Comparison of ENCODE assay signal across 9 mouse cellular contexts in genomic region chr6:87788896-87789587, GRCm38 (mm10). TPM values are rescaled to one million over a fixed set of nuclear protein-coding genes. Genes with fewer than 3 reads are reported as not detected.
DNase-seq lines count a peak whose midpoint lies in the region; ATAC-seq lines count a peak whose summit lies in the region.
"Had no signal": no experiment of that assay in that cellular context is flagged by ENCODE, and none has a peak within 500 bp of the region (broad histone marks: within the 10 kb centered on the region; RNA-seq: fewer than 3 reads in every experiment).

No protein-coding gene starts in this region.

- no peak for ATAC-seq in liver, embryonic 15.5 days (ENCODE audit: insufficient read depth)

- DNase-seq in gastrocnemius, postnatal 10 days = peak; percentile 45
- no peak for DNase-seq in gastrocnemius, adult 18-20 months (ENCODE audit: low spot score)
- peak; percentile 20 for DNase-seq in Muller cell, postnatal 12 days (ENCODE audit: inconsistent ontology term)
- DNase-seq in heart, postnatal 14 days = peak; percentile 54 to 60
- peak; percentile 47 for DNase-seq in ovary, postnatal 14 days (ENCODE audit: low spot score)
- DNase-seq in left cerebral cortex, postnatal 36 days (ENCODE audit: low spot score in 2 of 2) = no peak
- no peak for DNase-seq in urinary bladder, postnatal 10 days (ENCODE audit: low spot score)

- intact Hi-C loops in heart, postnatal 14 days (cut with DNase I) = no loop called here
- intact Hi-C loops in left cerebral cortex, postnatal 36 days (cut with DNase I) = no loop called here

- peak overlapping the region; percentile 16; the same call in 1 of the 2 replicates for H3K4me2 ChIP-seq in liver, embryonic 15.5 days

- peak overlapping the region; percentile 96 for H3K27ac ChIP-seq in liver, embryonic 15.5 days (replicated peaks)

- peaks cover 66% of the 10 kb centered on the region for H3K36me3 ChIP-seq in liver, embryonic 15.5 days (replicated peaks)

- H3K9me3 ChIP-seq in liver, embryonic 15.5 days (replicated peaks) = no peaks in the 10 kb centered on the region

- H3K27me3 ChIP-seq in liver, embryonic 15.5 days = no peaks in the 10 kb centered on the region

- peaks cover 73% of the 10 kb centered on the region for H3K4me1 ChIP-seq in liver, embryonic 15.5 days (replicated peaks)

- no peak overlapping the region for H3K4me3 ChIP-seq in liver, embryonic 15.5 days (replicated peaks)

- 0 out of 2 replicates have a peak overlapping the region, but pooled peaks have one; percentile 50 for H3K9ac ChIP-seq in liver, embryonic 15.5 days

- 45% methylated on average over 5 of the region's 5 CpGs for WGBS in liver, embryonic 15.5 days (ENCODE audit: insufficient replicate concordance)

RNA-seq across cellular contexts. Expression of gene Gp9, which starts 11.2 kb away (rescaled TPM):
- not detected for total RNA-seq in gastrocnemius, postnatal 10 days (2021)
- not detected for total RNA-seq in gastrocnemius, adult 18-20 months (2021)
- total RNA-seq in heart, postnatal 14 days (2021) = 1 to 10 TPM in 1 of 2 experiments, under 1 TPM in 1; 0.33 to 1.0 TPM
- 26.8 and 29.9 TPM in 2 replicates for polyA plus RNA-seq in liver, embryonic 15.5 days (2015; fragmentation: Nextera tagmentation; extraction: Ambion mirVana)
- total RNA-seq in left cerebral cortex, postnatal 36 days (2021) = 1 to 10 TPM; 1.3 to 1.9 TPM

RNA-seq across cellular contexts. Expression of gene Rab43, which starts 22.9 kb away (rescaled TPM):
- total RNA-seq in gastrocnemius, postnatal 10 days (2021) = 10 to 100 TPM; 10.1 to 14.9 TPM
- 1 to 10 TPM; 3.2 to 5.9 TPM for total RNA-seq in gastrocnemius, adult 18-20 months (2021)
- total RNA-seq in heart, postnatal 14 days (2021) = 10 to 100 TPM; 16.7 to 17.4 TPM
- 33.2 and 44.8 TPM in 2 replicates for polyA plus RNA-seq in liver, embryonic 15.5 days (2015; fragmentation: Nextera tagmentation; extraction: Ambion mirVana)
- total RNA-seq in left cerebral cortex, postnatal 36 days (2021) = 10 to 100 TPM; 14.1 to 18.1 TPM

RNA-seq across cellular contexts. Expression of gene Gm45140, which starts 46.6 kb away (rescaled TPM):
- 1 to 10 TPM; 1.7 to 2.5 TPM for total RNA-seq in gastrocnemius, postnatal 10 days (2021)
- under 1 TPM in 1 of 2 experiments, not detected in 1; 0.59 TPM for total RNA-seq in gastrocnemius, adult 18-20 months (2021)
- 1 to 10 TPM in 1 of 2 experiments, under 1 TPM in 1; 0.55 to 1.5 TPM for total RNA-seq in heart, postnatal 14 days (2021)
- polyA plus RNA-seq in liver, embryonic 15.5 days (2015; fragmentation: Nextera tagmentation; extraction: Ambion mirVana) = 3.0 and 4.1 TPM in 2 replicates
- 1 to 10 TPM; 1.4 to 3.0 TPM for total RNA-seq in left cerebral cortex, postnatal 36 days (2021)

RNA-seq across cellular contexts. Expression of gene Isy1, which starts 49.6 kb away (rescaled TPM):
- 10 to 100 TPM; 22.0 to 26.9 TPM for total RNA-seq in gastrocnemius, postnatal 10 days (2021)
- 10 to 100 TPM; 19.5 to 22.6 TPM for total RNA-seq in gastrocnemius, adult 18-20 months (2021)
- 10 to 100 TPM; 17.8 TPM for total RNA-seq in heart, postnatal 14 days (2021)
- polyA plus RNA-seq in liver, embryonic 15.5 days (2015; fragmentation: Nextera tagmentation; extraction: Ambion mirVana) = 21.7 and 24.1 TPM in 2 replicates
- total RNA-seq in left cerebral cortex, postnatal 36 days (2021) = 10 to 100 TPM; 24.3 to 39.2 TPM

RNA-seq across cellular contexts. Expression of gene Efcc1, which starts 58.4 kb away (rescaled TPM):
- total RNA-seq in gastrocnemius, postnatal 10 days (2021) = 1 to 10 TPM; 1.9 to 2.7 TPM
- under 1 TPM; 0.66 to 0.74 TPM for total RNA-seq in gastrocnemius, adult 18-20 months (2021)
- 1 to 10 TPM; 3.1 to 3.2 TPM for total RNA-seq in heart, postnatal 14 days (2021)
- 0.15 and 0.16 TPM in 2 replicates for polyA plus RNA-seq in liver, embryonic 15.5 days (2015; fragmentation: Nextera tagmentation; extraction: Ambion mirVana)
- 1 to 10 TPM; 3.9 to 6.0 TPM for total RNA-seq in left cerebral cortex, postnatal 36 days (2021)
- total RNA-seq: neutrophil, adult 5-6 weeks had no signal

Comparison
In these comparisons a context has a peak if more than half of its experiments do, and no peak if none do; other contexts are left out.
1. DNase-seq: peak in gastrocnemius, postnatal 10 days (single experiment), Muller cell, postnatal 12 days (single experiment), heart, postnatal 14 days (2 of 2) and ovary, postnatal 14 days (single experiment); none in gastrocnemius, adult 18-20 months (single experiment), left cerebral cortex, postnatal 36 days (0 of 2) and urinary bladder, postnatal 10 days (single experiment).